Mouse (Mus musculus): ENCODE data around the gene Mea1. TPM values are rescaled to one million over a fixed set of nuclear protein-coding genes. Genes with fewer than 3 reads are reported as not detected.

Gene Mea1
- polyA plus RNA-seq, 1 experiment from 2014 or later, result 241 TPM

DNA sequence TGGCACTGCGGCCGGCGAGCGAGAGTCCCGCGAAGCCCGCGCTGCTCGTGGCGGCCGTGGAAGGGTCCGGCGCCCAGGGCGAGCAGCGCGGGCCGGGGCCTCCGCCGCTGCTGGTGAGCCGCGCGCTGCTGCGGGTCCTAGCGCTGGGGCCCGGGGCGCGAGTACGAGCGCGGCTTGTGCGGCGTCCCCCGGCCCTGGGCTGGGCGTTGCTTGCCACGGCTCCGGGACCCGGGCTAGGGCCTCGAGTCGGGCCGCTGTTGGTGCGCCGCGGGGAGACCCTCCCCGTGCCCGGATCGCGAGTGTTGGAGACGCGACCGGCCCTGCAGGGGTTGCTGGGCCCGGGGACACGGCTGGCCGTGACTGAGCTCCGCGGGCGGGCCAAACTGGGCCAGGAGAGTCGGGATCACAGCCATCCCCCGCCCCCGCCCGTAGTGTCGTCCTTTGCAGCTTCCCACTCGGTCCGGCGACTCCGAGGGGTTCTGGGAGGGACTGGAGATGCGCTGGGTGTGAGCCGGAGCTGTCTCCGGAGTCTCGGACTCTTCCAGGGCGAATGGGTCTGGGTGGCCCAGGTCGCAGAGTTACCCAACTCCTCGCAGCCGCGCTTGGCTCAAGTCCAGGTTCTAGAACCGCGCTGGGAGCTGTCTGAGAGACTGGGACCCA lies 33.1 kb downstream of the Mea1 start:
- peak overlapping the region; percentile 100 for H3K4me2 ChIP-seq (replicated peaks)
- ATAC-seq, result peak; percentile 32
- under 1% methylated on average over 52 of the region's 76 CpGs for WGBS

DNA sequence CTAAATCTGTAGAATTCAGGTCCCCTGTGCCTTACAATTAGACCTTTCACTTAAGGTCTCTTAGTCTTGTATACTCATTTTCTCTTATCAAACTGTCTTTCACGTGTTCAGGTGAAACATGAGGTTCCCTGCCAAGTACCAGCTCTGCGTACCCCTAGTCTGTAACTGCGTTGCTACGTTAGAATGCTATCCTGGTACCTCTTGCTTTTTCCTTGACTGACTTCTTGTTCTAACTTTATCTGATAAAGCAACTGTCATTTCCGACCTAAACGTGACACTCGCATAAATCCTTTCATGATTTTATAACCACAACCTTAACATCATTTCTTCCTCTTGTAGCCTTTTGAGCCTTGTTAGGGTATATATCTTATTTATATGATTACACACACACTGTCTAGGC lies 33.8 kb downstream of the Mea1 start:
- no peaks in the 10 kb centered on the region for H3K9me3 ChIP-seq
- WGBS, result 79% methylated on average over 7 of the region's 7 CpGs
- H3K9ac ChIP-seq (replicated peaks), result peak overlapping the region; percentile 93
- no peak for ATAC-seq
- peak overlapping the region; percentile 98 for H3K4me3 ChIP-seq (replicated peaks)
- peaks cover 34% of the 10 kb centered on the region for H3K36me3 ChIP-seq
- H3K4me2 ChIP-seq (replicated peaks), result peak overlapping the region; percentile 100
- no peaks in the 10 kb centered on the region for H3K27me3 ChIP-seq
- H3K4me1 ChIP-seq (replicated peaks), result peaks cover 19% of the 10 kb centered on the region
- H3K27ac ChIP-seq, result no peak overlapping the region

More for the DNA sequence above, 33.1 kb downstream of the Mea1 start:
- Histone ChIP-seq H3K4me1 (replicated peaks) (peaks cover 22% of the 10 kb centered on the region), H3K27me3 (no peaks in the 10 kb centered on the region), H3K9ac (replicated peaks) (peak overlapping the region; percentile 93), H3K36me3 (peaks cover 29% of the 10 kb centered on the region), H3K9me3 (no peaks in the 10 kb centered on the region), H3K27ac (peak overlapping the region; percentile 82), H3K4me3 (replicated peaks) (peak overlapping the region; percentile 98)

DNA sequence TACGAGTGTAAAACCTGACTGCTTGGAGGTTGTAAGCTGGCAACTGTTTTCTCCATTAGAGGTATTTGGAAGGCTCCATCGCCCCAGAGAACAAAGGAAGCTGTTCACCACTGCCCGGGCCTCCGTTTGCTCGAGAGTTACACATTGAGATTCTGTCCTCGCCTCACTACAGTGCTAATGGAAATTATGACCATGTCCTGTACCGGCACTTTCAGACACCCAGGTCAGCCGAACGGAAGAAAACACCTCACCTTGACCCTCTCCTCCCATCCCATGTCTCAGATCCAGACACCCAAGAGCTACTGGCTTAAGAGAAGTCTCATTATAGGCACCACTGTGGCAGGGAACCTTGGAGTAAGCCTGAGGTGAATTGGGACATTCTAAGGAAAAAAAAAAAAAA lies 35.3 kb downstream of the Mea1 start:
- H3K9ac ChIP-seq (replicated peaks), result no peak overlapping the region
- H3K4me2 ChIP-seq (replicated peaks), result no peak overlapping the region
- H3K27ac ChIP-seq, result no peak overlapping the region
- H3K4me3 ChIP-seq (replicated peaks), result no peak overlapping the region
- peaks cover 37% of the 10 kb centered on the region for H3K36me3 ChIP-seq
- H3K27me3 ChIP-seq, result no peaks in the 10 kb centered on the region
- 89% methylated on average over 9 of the region's 9 CpGs for WGBS
- peaks cover 19% of the 10 kb centered on the region for H3K4me1 ChIP-seq (replicated peaks)
- ATAC-seq, result no peak
- no peaks in the 10 kb centered on the region for H3K9me3 ChIP-seq

DNA sequence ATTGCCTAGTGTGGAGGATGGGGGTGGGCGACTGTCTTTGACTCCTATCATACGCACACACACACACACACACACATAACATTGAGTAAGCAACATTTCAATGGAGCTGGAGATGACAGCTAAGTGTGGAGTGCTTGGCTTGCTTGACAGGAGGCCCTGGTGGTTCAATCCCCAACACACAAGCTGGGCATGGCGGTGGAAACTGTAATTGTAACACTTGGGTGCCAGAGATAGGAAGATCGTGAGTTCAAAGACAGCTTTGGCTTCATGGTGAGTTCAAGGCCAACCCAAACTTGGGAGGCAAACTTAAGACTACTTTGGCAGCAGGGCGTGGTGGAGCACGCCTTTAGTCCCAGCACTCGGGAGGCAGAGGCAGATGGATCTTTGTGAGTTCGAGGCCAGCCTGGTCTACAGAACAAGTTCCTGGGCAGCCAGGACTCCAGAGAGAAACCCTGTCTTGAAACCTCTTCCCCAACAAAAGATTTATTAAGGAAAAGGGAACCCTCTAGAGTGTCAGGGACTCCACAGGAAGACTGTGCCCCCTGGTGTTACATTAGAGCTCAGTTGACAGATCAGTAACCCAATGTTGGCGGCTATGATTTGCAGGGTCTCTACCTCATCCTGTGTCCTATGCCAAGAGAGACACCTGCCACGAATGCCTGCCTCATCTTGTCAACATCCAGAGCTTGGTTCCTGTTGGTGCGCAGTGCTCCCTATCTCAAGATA lies 36.3 kb downstream of the Mea1 start:
- no peak overlapping the region for H3K4me3 ChIP-seq (replicated peaks)
- no peak for ATAC-seq
- WGBS, result 95% methylated on average over 11 of the region's 11 CpGs

DNA sequence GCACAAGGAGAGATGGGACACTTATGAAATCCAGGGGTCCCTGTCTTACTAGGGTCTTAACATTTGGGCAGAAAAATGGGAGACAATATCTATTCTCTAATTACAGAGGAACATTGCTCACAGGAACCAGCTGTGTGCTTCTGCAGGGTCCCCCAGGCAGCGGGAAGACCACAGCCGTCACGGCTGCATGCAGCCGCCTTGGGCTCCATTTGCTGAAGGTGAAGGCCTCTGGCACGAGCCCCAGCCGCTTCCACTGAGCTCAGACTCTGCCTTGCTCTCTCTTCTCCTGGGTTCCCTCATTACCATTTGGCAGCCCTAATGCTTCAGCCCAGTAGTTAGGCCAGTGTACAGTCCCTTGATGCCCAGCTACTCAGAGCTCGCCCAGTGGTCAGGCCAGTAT lies 42.5 kb downstream of the Mea1 start:
- Histone ChIP-seq H3K4me2 (replicated peaks) (no peak overlapping the region), H3K27me3 (no peaks in the 10 kb centered on the region), H3K9ac (replicated peaks) (no peak overlapping the region), H3K27ac (no peak overlapping the region), H3K4me3 (replicated peaks) (no peak overlapping the region), H3K9me3 (no peaks in the 10 kb centered on the region), H3K4me1 (replicated peaks) (no peaks in the 10 kb centered on the region), H3K36me3 (peaks cover 64% of the 10 kb centered on the region)
- 80% methylated on average over 7 of the region's 7 CpGs for WGBS
- no peak for ATAC-seq

More for the DNA sequence above, 36.3 kb downstream of the Mea1 start:
- Histone ChIP-seq H3K9ac (replicated peaks) (no peak overlapping the region), H3K27ac (no peak overlapping the region), H3K4me2 (replicated peaks) (no peak overlapping the region), H3K27me3 (no peaks in the 10 kb centered on the region), H3K36me3 (peaks cover 37% of the 10 kb centered on the region), H3K4me1 (replicated peaks) (peaks cover 19% of the 10 kb centered on the region), H3K9me3 (no peaks in the 10 kb centered on the region)

DNA sequence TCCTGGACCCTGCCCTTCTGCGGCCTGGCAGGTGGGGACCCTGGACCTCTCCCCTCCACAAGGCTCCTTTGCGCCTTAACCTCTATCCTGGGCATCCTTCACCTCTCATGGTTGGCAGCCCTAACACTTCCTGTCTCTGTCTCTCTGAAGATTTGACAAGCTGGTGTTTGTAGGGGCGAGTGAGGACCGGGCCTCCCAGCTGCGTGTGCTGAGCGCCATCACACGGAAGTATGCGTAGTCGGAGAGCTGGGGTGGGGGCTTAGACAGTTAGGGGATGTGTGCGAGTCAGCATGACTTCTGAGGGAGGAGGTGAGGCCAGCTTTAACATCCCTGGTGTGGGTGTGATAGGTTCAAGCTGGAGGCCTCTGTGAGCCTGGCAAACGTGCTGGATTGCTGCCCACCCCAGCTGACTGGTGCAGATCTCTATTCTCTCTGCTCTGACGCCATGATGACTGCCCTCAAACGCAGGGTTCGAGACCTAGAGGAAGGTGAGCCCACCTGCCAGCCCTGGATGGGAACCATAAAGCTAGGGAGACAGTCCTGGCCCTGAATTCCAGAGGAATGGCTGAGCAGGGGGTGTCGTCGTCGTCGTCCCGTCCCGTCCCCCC lies 46.0 kb downstream of the Mea1 start:
- Histone ChIP-seq H3K27ac (no peak overlapping the region), H3K9ac (replicated peaks) (no peak overlapping the region), H3K4me3 (replicated peaks) (no peak overlapping the region), H3K4me2 (replicated peaks) (no peak overlapping the region), H3K4me1 (replicated peaks) (0 out of 2 replicates have a peak, but pooled peaks cover 4% of the 10 kb centered on the region), H3K9me3 (no peaks in the 10 kb centered on the region), H3K27me3 (peaks cover 13% of the 10 kb centered on the region), H3K36me3 (peaks cover 52% of the 10 kb centered on the region)
- 86% methylated on average over 17 of the region's 20 CpGs for WGBS
- ATAC-seq, result no peak

DNA sequence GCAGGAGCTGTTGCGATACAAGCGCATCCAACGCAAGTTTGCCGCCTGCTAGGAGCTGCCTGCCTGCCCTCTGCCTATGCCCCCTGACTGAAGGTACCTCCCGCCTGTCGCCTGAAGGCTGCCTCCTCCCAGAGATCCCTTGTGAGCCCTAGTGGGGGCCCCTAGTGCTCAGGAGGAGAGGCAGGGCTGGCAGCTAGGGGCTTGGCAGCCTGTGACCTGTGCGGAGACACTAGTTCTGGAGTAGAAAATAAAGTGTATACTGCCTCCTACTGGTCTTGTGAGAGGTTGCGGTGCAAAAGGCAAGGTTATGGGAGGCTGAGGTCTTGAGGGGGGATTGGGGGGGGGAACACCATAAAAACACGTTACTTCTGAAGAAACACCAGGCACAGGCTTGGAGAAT lies 46.7 kb downstream of the Mea1 start:
- H3K36me3 ChIP-seq, result peaks cover 51% of the 10 kb centered on the region
- no peaks in the 10 kb centered on the region for H3K9me3 ChIP-seq
- no peak for ATAC-seq
- WGBS, result 48% methylated on average over 9 of the region's 9 CpGs
- H3K27ac ChIP-seq, result no peak overlapping the region
- peaks cover 15% of the 10 kb centered on the region for H3K27me3 ChIP-seq
- H3K4me2 ChIP-seq (replicated peaks), result no peak overlapping the region
- no peak overlapping the region for H3K9ac ChIP-seq (replicated peaks)
- H3K4me1 ChIP-seq (replicated peaks), result 0 out of 2 replicates have a peak, but pooled peaks cover 4% of the 10 kb centered on the region
- H3K4me3 ChIP-seq (replicated peaks), result no peak overlapping the region

DNA sequence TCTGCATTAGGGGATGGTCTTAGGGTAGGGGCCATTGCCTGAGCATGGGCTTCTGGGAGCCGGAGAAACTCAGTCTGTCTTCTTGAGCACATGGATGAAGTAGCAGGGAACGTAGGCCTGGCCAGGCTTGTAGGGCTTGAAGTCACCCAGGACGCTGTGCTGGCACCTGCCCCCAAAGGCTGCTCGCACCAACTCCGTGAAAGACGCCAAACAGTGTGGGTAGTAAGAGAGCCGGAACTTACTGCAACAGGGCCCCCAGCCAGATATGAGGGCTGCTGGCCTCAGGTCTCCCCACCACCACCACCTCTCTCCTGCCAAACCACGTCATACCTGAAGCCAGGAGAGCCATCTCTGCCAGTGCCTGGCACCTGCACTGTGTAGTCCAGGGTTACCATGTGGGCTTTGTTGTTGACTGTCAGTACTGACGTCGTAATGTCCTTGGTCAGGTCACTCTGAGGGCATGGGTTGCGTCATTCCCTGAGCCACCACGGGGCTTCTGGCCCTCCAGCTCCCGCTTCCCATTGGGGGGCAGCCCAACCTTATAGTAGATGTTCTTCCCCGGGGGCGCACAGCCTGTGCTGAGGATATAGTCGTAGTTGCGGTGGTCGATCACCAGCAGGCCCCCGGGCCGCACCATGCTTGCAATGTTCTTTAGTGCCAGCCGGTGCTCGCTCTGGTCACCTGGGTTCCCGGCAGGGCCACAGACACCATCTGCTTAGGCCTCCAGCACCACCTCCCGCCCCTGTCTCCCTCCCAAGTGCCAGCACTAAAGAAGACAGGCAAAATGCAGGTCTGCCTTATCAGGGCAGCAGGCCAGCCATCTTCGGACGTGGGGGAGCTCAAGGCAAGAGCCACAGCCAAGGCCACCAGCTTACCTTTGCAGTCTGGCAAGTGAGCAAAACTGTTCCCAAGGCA lies 47.4 kb downstream of the Mea1 start:
- WGBS, result 93% methylated on average over 26 of the region's 26 CpGs
- H3K27me3 ChIP-seq, result peaks cover 15% of the 10 kb centered on the region
- ATAC-seq, result no peak
- H3K9ac ChIP-seq (replicated peaks), result 0 out of 2 replicates have a peak overlapping the region, but pooled peaks have one; percentile 1
- no peak overlapping the region for H3K27ac ChIP-seq
- H3K36me3 ChIP-seq, result peaks cover 44% of the 10 kb centered on the region
- no peaks in the 10 kb centered on the region for H3K9me3 ChIP-seq
- no peak overlapping the region for H3K4me2 ChIP-seq (replicated peaks)
- H3K4me3 ChIP-seq (replicated peaks), result no peak overlapping the region
- 0 out of 2 replicates have a peak, but pooled peaks cover 4% of the 10 kb centered on the region for H3K4me1 ChIP-seq (replicated peaks)

DNA sequence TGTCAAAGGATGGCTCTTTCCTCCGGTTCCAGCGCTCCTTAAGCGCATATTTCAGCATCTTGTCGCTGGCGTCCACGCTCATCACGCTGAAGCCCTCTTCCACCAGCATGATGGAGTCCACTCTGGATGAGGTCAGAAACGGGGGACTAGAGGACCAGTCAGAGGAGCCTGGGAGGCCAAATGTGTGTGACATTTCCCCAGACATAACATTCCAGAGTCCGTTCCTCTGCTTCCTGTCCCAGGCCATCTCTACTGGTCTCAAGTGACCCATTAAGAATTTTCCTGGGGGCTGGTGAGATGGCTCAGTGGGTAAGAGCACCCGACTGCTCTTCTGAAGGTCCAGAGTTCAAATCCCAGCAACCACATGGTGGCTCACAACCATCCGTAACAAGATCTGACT lies 48.7 kb downstream of the Mea1 start:
- H3K4me2 ChIP-seq (replicated peaks), result no peak overlapping the region
- WGBS, result 92% methylated on average over 11 of the region's 11 CpGs
- ATAC-seq, result no peak

DNA sequence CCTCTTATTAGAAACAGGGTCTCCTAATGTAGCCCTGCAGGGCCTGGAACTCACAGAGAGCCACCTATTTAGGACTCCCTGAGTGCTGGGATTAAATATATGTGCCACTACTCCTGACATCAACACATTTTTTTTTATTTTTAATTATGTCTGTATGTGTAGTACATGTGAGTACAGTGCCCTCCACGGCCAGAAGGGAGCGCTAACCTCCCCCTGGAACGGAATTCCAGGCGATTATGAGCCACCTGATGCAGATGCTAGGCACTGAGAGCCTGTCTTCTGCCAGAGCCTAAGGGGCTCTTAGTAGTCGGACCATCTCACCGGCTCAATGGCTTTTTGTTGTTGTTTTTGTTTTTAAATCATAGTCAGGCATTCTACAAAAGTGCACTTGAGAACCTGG lies 49.4 kb downstream of the Mea1 start:
- WGBS, result 38% methylated on average over 6 of the region's 6 CpGs
- Histone ChIP-seq H3K4me1 (replicated peaks) (0 out of 2 replicates have a peak, but pooled peaks cover 4% of the 10 kb centered on the region), H3K27ac (no peak overlapping the region), H3K9ac (replicated peaks) (no peak overlapping the region), H3K36me3 (peaks cover 26% of the 10 kb centered on the region), H3K4me3 (replicated peaks) (no peak overlapping the region), H3K9me3 (no peaks in the 10 kb centered on the region), H3K4me2 (replicated peaks) (no peak overlapping the region), H3K27me3 (peaks cover 15% of the 10 kb centered on the region)
- ATAC-seq, result no peak

More for the DNA sequence above, 48.7 kb downstream of the Mea1 start:
- 0 out of 2 replicates have a peak, but pooled peaks cover 4% of the 10 kb centered on the region for H3K4me1 ChIP-seq (replicated peaks)
- no peak overlapping the region for H3K4me3 ChIP-seq (replicated peaks)
- H3K27me3 ChIP-seq, result peaks cover 15% of the 10 kb centered on the region
- H3K36me3 ChIP-seq, result peaks cover 32% of the 10 kb centered on the region
- no peak overlapping the region for H3K9ac ChIP-seq (replicated peaks)
- H3K27ac ChIP-seq, result no peak overlapping the region
- H3K9me3 ChIP-seq, result no peaks in the 10 kb centered on the region

DNA sequence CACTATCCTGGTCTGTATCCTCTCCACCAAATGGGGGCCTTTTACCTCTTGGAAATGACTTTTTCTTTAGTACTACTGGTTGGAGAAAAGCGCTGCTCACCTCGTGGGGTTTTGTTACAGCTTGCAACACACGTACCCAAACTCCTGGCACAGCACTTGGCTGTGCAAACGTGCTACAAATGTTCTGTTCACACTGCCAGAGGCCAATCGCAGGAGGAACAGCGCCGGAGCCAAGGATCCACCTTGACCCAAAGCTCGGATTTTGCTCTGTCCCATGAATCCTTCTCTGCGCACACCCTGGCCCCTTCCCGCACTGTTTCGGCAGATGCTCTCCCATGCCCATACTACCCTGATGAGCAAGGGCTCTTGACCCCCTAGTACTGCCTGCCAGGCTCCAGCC lies 49.9 kb downstream of the Mea1 start:
- Histone ChIP-seq H3K9ac (replicated peaks) (peak overlapping the region; percentile 53; the same call in 1 of the 2 replicates), H3K9me3 (no peaks in the 10 kb centered on the region), H3K36me3 (peaks cover 22% of the 10 kb centered on the region), H3K27ac (no peak overlapping the region), H3K4me1 (replicated peaks) (0 out of 2 replicates have a peak, but pooled peaks cover 4% of the 10 kb centered on the region), H3K4me3 (replicated peaks) (no peak overlapping the region), H3K4me2 (replicated peaks) (0 out of 2 replicates have a peak overlapping the region, but pooled peaks have one; percentile 10), H3K27me3 (peaks cover 15% of the 10 kb centered on the region)
- peak; percentile 13; the same call in 1 of the 2 replicates for ATAC-seq
- WGBS, result 54% methylated on average over 11 of the region's 11 CpGs

Measured in midbrain, embryonic 13.5 days (tissue).